Mouse (Mus musculus): ENCODE measurements at regions not wholly inside any gene's neighbourhood (a gene's known extent, or its start where the extent isn't known, plus 50 kb on each side); places are given as distances from the start of the nearest gene placed in this dataset.

GRCm38 (mm10) chr17:75716458-75716857, 164.7 kb upstream of the Fam98a start:
- no peak for DNase-seq (ENCODE audit: low spot score in 2 of 2)

DNA sequence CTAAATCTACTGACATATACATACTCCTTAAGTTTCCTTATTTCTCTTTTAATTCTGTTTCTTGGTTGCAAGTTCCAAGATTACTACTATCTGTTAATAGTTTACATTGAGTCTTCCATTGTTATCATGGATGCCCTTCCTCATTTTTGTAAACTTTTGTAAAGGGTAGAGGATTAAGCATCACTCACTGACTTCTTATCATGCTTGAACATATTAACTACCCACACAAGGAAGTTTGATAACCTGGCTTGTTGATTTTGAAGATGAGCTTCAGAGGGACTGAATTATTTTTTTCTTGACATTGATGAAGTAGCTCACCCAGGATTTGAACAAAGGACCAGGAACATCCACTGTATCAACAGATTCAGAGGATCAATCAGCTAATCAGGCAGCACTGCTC, 162.8 kb upstream of the Fam98a start:
- DNase-seq (ENCODE audit: low spot score in 2 of 2): no peak

- DNase-seq (ENCODE audit: low spot score in 2 of 2): no peak
These were observed 162.3 kb upstream of the Fam98a start for GRCm38 (mm10) chr17:75714059-75714458.

DNA sequence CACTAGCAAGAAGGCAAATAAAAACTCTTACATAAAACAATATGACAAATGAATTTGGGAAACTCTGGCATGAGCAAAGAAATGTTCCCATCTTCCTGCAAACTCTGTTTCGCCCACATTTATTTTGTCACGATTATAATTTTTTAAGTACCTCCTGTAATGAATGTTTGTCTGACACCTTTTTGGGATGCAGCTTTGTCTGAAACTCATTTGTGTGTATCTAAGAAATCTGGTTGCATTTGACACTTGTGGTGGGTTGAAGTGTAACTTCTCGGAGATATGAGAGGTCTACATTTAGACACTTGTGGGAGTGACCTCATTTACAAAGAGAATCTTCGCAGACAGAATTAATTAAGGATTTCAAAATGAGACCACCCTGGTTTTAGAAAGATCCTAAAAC, 155.9 kb upstream of the Fam98a start:
- no peak for DNase-seq (ENCODE audit: low spot score in 2 of 2)

- no peak for DNase-seq (ENCODE audit: low spot score in 2 of 2)
These were observed 153.6 kb upstream of the Fam98a start for GRCm38 (mm10) chr17:75705357-75705756.

GRCm38 (mm10) chr17:75703865-75704264, 152.1 kb upstream of the Fam98a start:
- no peak for DNase-seq (ENCODE audit: low spot score in 2 of 2)

DNA sequence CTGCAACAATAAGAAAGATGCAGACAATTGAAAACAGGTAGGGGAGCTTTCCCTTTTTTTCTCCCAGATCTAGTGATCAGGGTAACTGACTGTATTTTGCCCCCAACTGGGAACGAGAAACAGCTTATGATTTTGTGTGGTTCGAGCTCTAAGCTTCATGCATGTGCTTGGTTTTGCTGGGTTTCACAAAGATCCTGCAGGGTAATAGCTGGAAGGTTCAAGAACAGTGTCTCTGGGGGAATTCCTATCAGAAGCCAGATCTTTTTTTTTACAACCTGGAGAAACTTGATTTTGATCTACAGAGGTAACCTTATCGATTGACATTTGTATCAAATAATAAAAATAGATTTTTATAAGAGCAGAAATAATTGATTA, 145.0 kb upstream of the Fam98a start:
- no peak for DNase-seq (ENCODE audit: low spot score in 2 of 2)

- DNase-seq (ENCODE audit: low spot score in 2 of 2): no peak
These were observed 144.5 kb upstream of the Fam98a start for GRCm38 (mm10) chr17:75696103-75696728.

GRCm38 (mm10) chr17:75685927-75686326, 134.2 kb upstream of the Fam98a start:
- DNase-seq (ENCODE audit: low spot score in 2 of 2): no peak

GRCm38 (mm10) chr17:75646982-75647381, 95.2 kb upstream of the Fam98a start:
- DNase-seq (ENCODE audit: low spot score in 2 of 2): no peak

- no peak for DNase-seq (ENCODE audit: low spot score in 2 of 2)
These were observed 93.0 kb upstream of the Fam98a start for GRCm38 (mm10) chr17:75644698-75645097.

DNA sequence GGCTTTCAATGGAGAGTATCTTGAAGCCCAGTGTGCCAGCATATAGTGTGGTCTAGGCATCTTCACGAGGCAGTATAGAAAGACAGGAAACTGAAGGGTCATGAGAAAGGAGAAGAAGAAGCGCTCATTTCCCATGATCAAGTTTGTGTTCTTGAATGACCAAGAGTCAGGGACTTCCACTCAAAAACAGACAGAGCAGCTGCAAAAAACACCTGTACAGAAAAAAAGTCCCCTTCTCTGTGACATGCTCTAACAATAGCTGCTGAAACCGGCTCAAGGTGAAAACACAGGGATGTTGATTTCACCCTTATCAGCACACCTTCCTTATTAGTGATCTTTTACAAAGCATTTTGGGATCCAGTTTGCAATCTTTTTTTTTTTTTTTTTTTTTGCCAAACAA, 90.6 kb upstream of the Fam98a start:
- no peak for DNase-seq (ENCODE audit: low spot score in 2 of 2)

DNA sequence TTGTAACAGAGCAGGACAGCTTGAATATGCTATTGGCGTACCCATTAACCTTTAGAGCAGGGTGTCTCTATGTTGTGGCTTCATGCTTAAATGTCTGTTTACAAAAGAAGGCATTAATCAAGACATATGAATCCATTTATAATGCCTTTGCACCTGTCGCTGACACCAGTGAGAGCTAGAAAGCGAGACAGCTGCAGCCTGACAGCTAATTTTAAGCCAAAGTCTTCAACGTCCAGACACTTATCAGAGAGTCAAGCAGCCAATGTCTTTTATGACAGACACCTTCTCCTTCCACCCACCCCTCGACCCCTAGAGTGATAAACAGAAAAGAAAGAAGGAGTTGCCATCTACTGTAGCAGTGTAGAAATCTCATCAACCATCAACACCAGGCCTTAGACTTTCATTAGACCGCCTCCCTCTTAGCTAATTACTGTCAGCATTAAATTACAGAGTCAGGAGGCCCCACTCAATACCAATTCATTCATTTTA, 89.3 kb upstream of the Fam98a start:
- no peak for DNase-seq (ENCODE audit: low spot score in 2 of 2)

- no peak for DNase-seq (ENCODE audit: low spot score in 2 of 2)
These were observed 88.8 kb upstream of the Fam98a start for GRCm38 (mm10) chr17:75640575-75640974.

GRCm38 (mm10) chr17:75629857-75630256, 78.1 kb upstream of the Fam98a start:
- no peak for DNase-seq (ENCODE audit: low spot score in 2 of 2)

DNA sequence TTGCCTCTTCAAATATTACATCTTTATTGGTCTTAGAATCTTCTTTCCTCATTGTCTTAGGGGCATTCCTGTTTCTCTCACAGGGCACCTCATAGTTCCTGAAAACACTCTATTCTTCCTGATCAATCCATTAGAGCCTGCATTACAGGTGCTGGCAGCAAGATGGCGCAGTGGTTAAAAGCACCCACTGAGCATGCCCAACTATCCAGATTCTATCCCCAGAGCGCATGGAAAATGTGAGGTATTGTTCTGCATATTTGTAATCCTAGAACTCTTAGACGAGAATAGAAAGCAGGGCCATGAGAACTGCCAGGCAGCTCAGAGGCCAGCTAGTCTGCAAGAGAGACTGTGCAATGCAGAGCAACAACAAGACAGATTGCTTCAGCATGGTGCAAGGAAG, 67.7 kb upstream of the Fam98a start:
- no peak for DNase-seq (ENCODE audit: low spot score in 2 of 2)

DNA sequence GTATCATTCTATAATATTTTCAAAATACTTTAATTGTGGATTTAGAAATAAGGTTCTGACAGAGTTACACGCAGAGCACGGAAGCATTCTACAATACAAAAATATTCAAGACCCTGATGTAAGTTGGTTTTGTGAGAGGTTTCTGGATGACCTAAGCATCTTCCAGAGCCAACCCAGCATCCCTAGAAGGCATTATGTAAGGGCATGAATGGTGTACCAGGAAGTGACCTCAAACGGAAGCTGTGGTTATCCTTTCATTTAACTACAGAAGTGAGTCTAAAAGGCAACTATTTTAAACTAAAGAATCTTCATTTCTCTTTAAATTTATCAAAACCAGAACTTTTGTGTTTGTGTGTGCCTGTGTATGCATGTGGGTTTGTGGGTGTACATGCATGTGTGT, 66.8 kb upstream of the Fam98a start:
- no peak for DNase-seq (ENCODE audit: low spot score in 2 of 2)

- no peak for DNase-seq (ENCODE audit: low spot score in 2 of 2)
These were observed 65.5 kb upstream of the Fam98a start for GRCm38 (mm10) chr17:75617280-75617679.

DNA sequence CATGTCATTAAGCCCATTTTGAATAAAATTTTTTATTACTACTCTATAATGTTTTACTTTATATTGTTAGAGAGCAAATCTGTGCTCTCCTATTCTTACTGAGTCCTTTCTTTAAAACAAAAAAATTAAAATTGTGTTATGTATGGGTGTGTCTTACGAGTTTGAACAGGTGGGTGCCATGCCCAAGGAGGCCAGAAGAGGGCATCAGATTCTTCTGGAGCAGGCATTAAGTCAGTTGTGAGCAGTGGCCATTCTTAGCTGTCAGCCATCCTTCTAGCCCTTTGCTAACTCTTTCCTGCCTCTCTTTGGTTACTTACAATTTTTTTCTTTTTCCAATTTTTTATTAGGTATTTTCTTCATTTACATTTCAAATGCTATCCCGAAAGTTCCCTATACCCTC, 63.6 kb upstream of the Fam98a start:
- DNase-seq (ENCODE audit: low spot score in 2 of 2): peak in 1 of 2 experiments; percentile 9

- DNase-seq (ENCODE audit: low spot score in 2 of 2): no peak
These were observed 51.8 kb upstream of the Fam98a start for GRCm38 (mm10) chr17:75603417-75604086.
